ENCODE assay signal across 8 mouse cellular contexts in the genomic region with DNA sequence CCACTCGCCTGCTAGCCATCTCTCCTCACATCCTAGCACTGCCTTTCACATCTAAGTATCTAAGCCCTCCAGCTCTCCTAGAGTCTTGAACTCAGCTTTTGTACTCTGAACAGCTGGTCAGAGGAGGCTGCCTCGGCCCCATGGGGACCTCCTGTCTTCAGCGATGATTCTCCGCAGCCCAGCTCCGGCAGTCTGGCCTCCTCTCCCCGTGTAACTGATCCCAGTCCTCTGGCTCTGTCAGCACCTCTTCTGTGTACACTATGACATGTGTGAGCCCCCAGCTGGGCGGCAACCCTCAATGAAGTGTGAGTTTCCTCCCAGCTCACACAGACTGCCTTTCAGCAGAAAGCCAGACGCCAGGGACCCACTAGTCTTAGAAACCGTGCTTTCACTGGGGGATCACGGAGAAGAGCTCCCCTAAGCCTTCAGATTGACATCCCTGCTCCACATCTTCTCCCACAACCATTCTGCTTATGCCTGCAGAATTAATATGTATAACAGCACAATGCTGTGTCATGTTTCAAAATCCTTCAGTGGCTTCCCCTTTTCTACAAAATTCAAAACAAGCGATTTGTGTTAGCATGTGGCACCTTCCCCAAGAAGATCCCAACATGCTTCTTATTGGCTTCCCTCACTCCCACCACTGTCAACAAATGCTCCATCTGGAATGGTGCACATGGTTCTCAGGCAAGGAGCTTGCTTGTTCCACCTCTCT. TPM values are rescaled to one million over a fixed set of nuclear protein-coding genes. Genes with fewer than 3 reads are reported as not detected.
DNase-seq lines count a peak whose midpoint lies in the region; ATAC-seq and TF ChIP-seq lines count a peak whose summit lies in the region.

No protein-coding gene starts in this region.

- H3K4me3 ChIP-seq in forebrain, embryonic 10.5 days, result no peak overlapping the region
- no peak overlapping the region for H3K4me3 ChIP-seq in forebrain, embryonic 14.5 days (ENCODE audit: low read depth, low read length)
- no peak overlapping the region for H3K4me3 ChIP-seq in cerebellum, adult 2 months (replicated peaks; ENCODE audit: insufficient read depth, low read depth, low read length)

- no peak overlapping the region for H3K4me2 ChIP-seq in forebrain, embryonic 14.5 days (ENCODE audit: low read length)

- H3K4me1 ChIP-seq in forebrain, embryonic 10.5 days, result peaks cover 19% of the 10 kb centered on the region
- H3K4me1 ChIP-seq in forebrain, embryonic 14.5 days (ENCODE audit: control insufficient read depth, insufficient read depth, low read length), result no peaks in the 10 kb centered on the region
- no peaks in the 10 kb centered on the region for H3K4me1 ChIP-seq in cerebellum, adult 2 months (ENCODE audit: control insufficient read depth, insufficient read depth, low read length)

- ATAC-seq in forebrain, embryonic 14.5 days, result no peak

- no peak for TF ChIP-seq CTCF in cerebellum, adult 2 months (IDR thresholded peaks at IDR 0.05; ENCODE audit: borderline replicate concordance, insufficient read depth, low read depth, low read length)

- peak overlapping the region; percentile 63 for H3K27ac ChIP-seq in forebrain, embryonic 10.5 days
- H3K27ac ChIP-seq in forebrain, embryonic 14.5 days (ENCODE audit: low read depth, low read length), result no peak overlapping the region
- H3K27ac ChIP-seq in cerebellum, adult 2 months (ENCODE audit: insufficient read depth, low read length), result no peak overlapping the region

- DNase-seq in forebrain, embryonic 10.5 days (ENCODE audit: extremely low spot score, low spot score), result peak; percentile 20
- DNase-seq in forebrain, embryonic 14.5 days (ENCODE audit: low spot score), result no peak
- peak; percentile 21 for DNase-seq in 416B (ENCODE audit: low read depth)
- DNase-seq in gastrocnemius, postnatal 10 days, result peak; percentile 50
- DNase-seq in kidney, postnatal 4 days, result peak; percentile 54 to 63
- no peak for DNase-seq in right cerebral cortex, adult 18-20 months
- DNase-seq in cerebellum, adult 2 months, result no peak
- no peak for DNase-seq in Muller cell, postnatal 12 days (ENCODE audit: inconsistent ontology term)

- WGBS in forebrain, embryonic 10.5 days, result 71% methylated on average over 11 of the region's 11 CpGs
- 72% methylated on average over 11 of the region's 11 CpGs for WGBS in forebrain, embryonic 14.5 days
- WGBS in cerebellum, adult 2 months, result 42% methylated on average over 11 of the region's 11 CpGs

- H3K36me3 ChIP-seq in forebrain, embryonic 10.5 days (replicated peaks), result no peaks in the 10 kb centered on the region
- no peaks in the 10 kb centered on the region for H3K36me3 ChIP-seq in forebrain, embryonic 14.5 days (ENCODE audit: control insufficient read depth, insufficient read depth, low read length)

- no peak for TF ChIP-seq POLR2A in cerebellum, adult 2 months (IDR thresholded peaks at IDR 0.05; ENCODE audit: borderline replicate concordance, insufficient read depth, low read length)

- H3K27me3 ChIP-seq in forebrain, embryonic 10.5 days (ENCODE audit: poor library complexity, severe bottlenecking), result no peaks in the 10 kb centered on the region
- no peaks in the 10 kb centered on the region for H3K27me3 ChIP-seq in forebrain, embryonic 14.5 days (replicated peaks; ENCODE audit: control insufficient read depth, insufficient read depth, low read length)
- no peaks in the 10 kb centered on the region for H3K27me3 ChIP-seq in cerebellum, adult 2 months (ENCODE audit: control insufficient read depth, insufficient read depth, low read length)

- H3K9me3 ChIP-seq in forebrain, embryonic 10.5 days, result no peaks in the 10 kb centered on the region
- H3K9me3 ChIP-seq in forebrain, embryonic 14.5 days (replicated peaks; ENCODE audit: control insufficient read depth, low read length), result no peaks in the 10 kb centered on the region

- H3K9ac ChIP-seq in forebrain, embryonic 14.5 days (ENCODE audit: low read length), result no peak overlapping the region

RNA-seq across cellular contexts. Expression of gene Emsy, which starts 15.8 kb away (rescaled TPM):
- polyA plus RNA-seq in forebrain, embryonic 10.5 days (2016; fragmentation: Nextera tagmentation; extraction: Ambion mirVana), result 40.6 and 43.0 TPM in 2 replicates
- polyA plus RNA-seq in forebrain, embryonic 14.5 days (2014; fragmentation: Nextera tagmentation; extraction: Ambion mirVana), result 49.4 and 55.7 TPM in 2 replicates
- 10 to 100 TPM; 18.4 to 26.6 TPM for total RNA-seq in gastrocnemius, postnatal 10 days (2021)
- 49.4 and 50.1 TPM in 2 replicates for polyA plus RNA-seq in cerebellum, adult 2 months (2012; rRNA removed)

RNA-seq across cellular contexts. Expression of gene Thap12, which starts 30.5 kb away (rescaled TPM):
- 58.1 and 58.2 TPM in 2 replicates for polyA plus RNA-seq in forebrain, embryonic 10.5 days (2016; fragmentation: Nextera tagmentation; extraction: Ambion mirVana)
- polyA plus RNA-seq in forebrain, embryonic 14.5 days (2014; fragmentation: Nextera tagmentation; extraction: Ambion mirVana), result 42.5 and 48.3 TPM in 2 replicates
- total RNA-seq in gastrocnemius, postnatal 10 days (2021), result 10 to 100 TPM; 74.8 to 77.7 TPM
- 44.8 and 46.0 TPM in 2 replicates for polyA plus RNA-seq in cerebellum, adult 2 months (2012; rRNA removed)

Comparison
In these comparisons a context has a peak if more than half of its experiments do, and no peak if none do; other contexts are left out.
1. DNase-seq: peak in forebrain, embryonic 10.5 days (single experiment), 416B (single experiment), gastrocnemius, postnatal 10 days (single experiment) and kidney, postnatal 4 days (2 of 2); none in forebrain, embryonic 14.5 days (single experiment), right cerebral cortex, adult 18-20 months (single experiment), cerebellum, adult 2 months (0 of 2) and Muller cell, postnatal 12 days (single experiment).